Mouse (Mus musculus): ENCODE measurements around the gene Sparcl1. TPM values are rescaled to one million over a fixed set of nuclear protein-coding genes. Genes with fewer than 3 reads are reported as not detected.

The Sparcl1 gene
- 49.8 and 58.3 TPM in 2 replicates for polyA plus RNA-seq (2014; fragmentation: Nextera tagmentation; extraction: Ambion mirVana)

DNA sequence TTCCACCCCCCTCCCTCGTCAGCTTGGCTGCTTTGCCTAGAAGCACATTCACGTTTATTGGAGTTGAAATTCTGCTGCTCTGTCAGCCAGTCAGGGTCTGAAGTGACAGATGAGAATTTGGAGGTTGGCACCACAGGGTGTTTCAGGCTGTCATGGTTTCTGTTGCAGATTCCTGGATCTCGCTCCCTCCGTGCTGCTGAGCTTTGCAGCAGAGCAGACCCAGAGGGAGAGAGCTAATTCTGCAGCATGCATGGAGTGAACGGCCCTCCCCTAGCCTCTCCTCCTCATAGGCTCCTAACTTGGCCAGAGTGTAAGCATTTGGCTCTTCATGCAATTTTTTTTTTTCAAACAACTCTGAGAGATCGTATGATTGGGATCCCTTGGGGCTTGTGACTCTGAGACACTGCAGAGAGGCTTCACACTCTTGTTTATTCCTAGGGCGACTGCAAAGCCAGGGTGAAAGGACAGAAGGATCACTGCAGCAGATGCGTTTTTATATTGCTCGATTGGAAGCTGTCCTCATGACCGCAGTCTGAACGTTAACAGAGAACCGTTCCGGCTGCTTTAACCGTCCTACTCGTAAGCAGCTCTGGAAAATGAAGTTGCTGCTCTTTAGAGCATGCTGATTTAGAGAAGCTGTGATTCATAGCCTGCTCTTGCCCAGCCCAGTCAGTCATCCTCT lies at the start of gene Sparcl1:
Sparcl1 (minus strand) TSS at position 243 of the 682 bp plus-strand sequence.
- DNase-seq (ENCODE audit: low spot score, missing footprints) (no peak), ATAC-seq (ENCODE audit: low FRiP score) (no peak)
- H3K36me3 ChIP-seq (ENCODE audit: control insufficient read depth, insufficient read depth, low read length), result no peaks in the 10 kb centered on the region
- H3K27ac ChIP-seq (ENCODE audit: low read depth, low read length), result 0 out of 2 replicates have a peak within 1 kb of the TSS, but pooled peaks have one; percentile 20
- no peak within 1 kb of the TSS for H3K4me3 ChIP-seq (ENCODE audit: low read depth, low read length)
- 0 out of 2 replicates have a peak within 1 kb of the TSS, but pooled peaks have one; percentile 20 for H3K9ac ChIP-seq (ENCODE audit: low read length)
- peaks cover 48% of the 10 kb centered on the region for H3K4me1 ChIP-seq (ENCODE audit: control insufficient read depth, insufficient read depth, low read length)
- 0 out of 2 replicates have a peak within 1 kb of the TSS, but pooled peaks have one; percentile 2 for H3K4me2 ChIP-seq
- peaks cover 2% of the 10 kb centered on the region; the same call in 1 of the 2 replicates for H3K27me3 ChIP-seq (ENCODE audit: control insufficient read depth, insufficient read depth, low read length)
- 33% methylated on average over 15 of the region's 15 CpGs for WGBS
- H3K9me3 ChIP-seq (ENCODE audit: control insufficient read depth, low read length), result no peaks in the 10 kb centered on the region

GRCm38 (mm10) chr5:104161390-104161789 lies 47.9 kb upstream of the Sparcl1 start:
- Histone ChIP-seq H3K4me3 (ENCODE audit: low read depth, low read length) (no peak overlapping the region), H3K4me2 (no peak overlapping the region), H3K27me3 (ENCODE audit: control insufficient read depth, insufficient read depth, low read length) (no peaks in the 10 kb centered on the region), H3K4me1 (ENCODE audit: control insufficient read depth, insufficient read depth, low read length) (no peaks in the 10 kb centered on the region), H3K9ac (ENCODE audit: low read length) (no peak overlapping the region), H3K9me3 (ENCODE audit: control insufficient read depth, low read length) (no peaks in the 10 kb centered on the region), H3K27ac (ENCODE audit: low read depth, low read length) (no peak overlapping the region), H3K36me3 (ENCODE audit: control insufficient read depth, insufficient read depth, low read length) (no peaks in the 10 kb centered on the region)
- WGBS, result 88% methylated on average over 1 of the region's 1 CpGs
- DNase-seq (ENCODE audit: low spot score, missing footprints) (no peak), ATAC-seq (ENCODE audit: low FRiP score) (no peak)

- no peaks in the 10 kb centered on the region for H3K4me1 ChIP-seq (ENCODE audit: control insufficient read depth, insufficient read depth, low read length)
- no peaks in the 10 kb centered on the region for H3K9me3 ChIP-seq (ENCODE audit: control insufficient read depth, low read length)
- 83% methylated on average over 3 of the region's 3 CpGs for WGBS
- no peaks in the 10 kb centered on the region for H3K27me3 ChIP-seq (ENCODE audit: control insufficient read depth, insufficient read depth, low read length)
- no peak for DNase-seq (ENCODE audit: low spot score, missing footprints)
- H3K27ac ChIP-seq (ENCODE audit: low read depth, low read length), result no peak overlapping the region
- H3K36me3 ChIP-seq (ENCODE audit: control insufficient read depth, insufficient read depth, low read length), result no peaks in the 10 kb centered on the region
- H3K4me3 ChIP-seq (ENCODE audit: low read depth, low read length), result no peak overlapping the region
- H3K4me2 ChIP-seq, result no peak overlapping the region
- H3K9ac ChIP-seq (ENCODE audit: low read length), result no peak overlapping the region
- no peak for ATAC-seq (ENCODE audit: low FRiP score)
These were observed 47.0 kb upstream of the Sparcl1 start for GRCm38 (mm10) chr5:104160581-104160980.

DNA sequence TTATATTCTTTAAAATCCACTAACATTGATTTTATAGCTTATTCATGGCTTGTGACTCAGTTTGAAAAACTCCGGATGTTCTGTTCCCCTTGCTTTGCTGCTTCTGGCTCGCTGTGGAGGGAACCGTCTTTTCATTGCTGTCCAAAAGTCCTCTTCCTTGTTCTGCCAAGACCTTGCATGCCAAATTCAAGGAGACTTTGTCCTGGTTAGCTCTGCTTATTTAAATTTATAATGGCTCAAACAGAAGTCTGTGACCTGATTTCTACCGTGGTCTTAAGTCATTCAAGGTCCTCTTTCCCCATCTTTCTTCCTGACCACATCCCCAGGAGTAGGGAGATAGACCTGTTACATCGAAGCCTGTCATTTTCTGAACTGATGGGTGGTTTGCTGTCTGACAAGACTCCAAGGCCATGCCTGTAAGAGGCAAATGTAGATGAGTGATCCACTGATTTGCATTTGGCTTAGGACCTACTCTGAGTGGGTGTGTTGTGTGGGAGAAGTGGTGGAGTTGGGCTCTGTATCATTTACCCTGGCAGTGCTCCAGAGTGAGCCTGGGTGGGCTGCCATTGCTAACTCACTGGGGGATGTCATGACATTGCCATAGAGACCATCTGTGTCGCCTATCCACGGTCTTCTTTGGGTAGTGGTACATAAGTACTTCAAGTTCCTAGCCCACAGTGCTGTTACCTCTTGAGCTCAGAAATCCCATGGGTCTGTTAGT lies 45.0 kb upstream of the Sparcl1 start:
- H3K4me2 ChIP-seq, result no peak overlapping the region
- H3K27ac ChIP-seq (ENCODE audit: low read depth, low read length), result no peak overlapping the region
- no peaks in the 10 kb centered on the region for H3K36me3 ChIP-seq (ENCODE audit: control insufficient read depth, insufficient read depth, low read length)
- 89% methylated on average over 7 of the region's 7 CpGs for WGBS
- H3K4me1 ChIP-seq (ENCODE audit: control insufficient read depth, insufficient read depth, low read length), result no peaks in the 10 kb centered on the region
- H3K9me3 ChIP-seq (ENCODE audit: control insufficient read depth, low read length), result no peaks in the 10 kb centered on the region
- H3K9ac ChIP-seq (ENCODE audit: low read length), result no peak overlapping the region
- no peak overlapping the region for H3K4me3 ChIP-seq (ENCODE audit: low read depth, low read length)
- no peak for DNase-seq (ENCODE audit: low spot score, missing footprints)
- no peak for ATAC-seq (ENCODE audit: low FRiP score)
- H3K27me3 ChIP-seq (ENCODE audit: control insufficient read depth, insufficient read depth, low read length), result no peaks in the 10 kb centered on the region

DNA sequence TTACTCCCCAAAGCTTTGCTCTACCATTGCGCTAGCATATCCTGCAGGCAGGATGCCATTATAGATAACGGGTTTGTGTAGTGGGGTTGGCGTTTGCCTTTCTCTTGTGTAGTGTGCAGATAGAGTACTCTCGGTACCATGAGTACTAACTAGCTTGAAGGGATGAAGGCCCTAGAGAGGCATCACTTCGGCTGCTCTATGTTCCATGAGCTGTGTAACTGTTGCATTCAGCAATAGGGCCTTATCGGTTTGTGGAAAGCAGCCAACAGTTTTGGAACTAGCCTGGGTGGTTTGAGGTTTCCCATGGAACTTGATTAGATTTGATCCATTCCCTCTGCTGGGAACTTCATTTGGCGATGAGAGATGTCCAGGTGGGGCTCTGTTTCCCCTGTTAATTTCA lies 44.2 kb upstream of the Sparcl1 start:
- Histone ChIP-seq H3K4me3 (ENCODE audit: low read depth, low read length) (no peak overlapping the region), H3K27me3 (ENCODE audit: control insufficient read depth, insufficient read depth, low read length) (no peaks in the 10 kb centered on the region), H3K27ac (ENCODE audit: low read depth, low read length) (no peak overlapping the region), H3K9me3 (ENCODE audit: control insufficient read depth, low read length) (no peaks in the 10 kb centered on the region), H3K4me2 (no peak overlapping the region), H3K9ac (ENCODE audit: low read length) (no peak overlapping the region), H3K36me3 (ENCODE audit: control insufficient read depth, insufficient read depth, low read length) (no peaks in the 10 kb centered on the region), H3K4me1 (ENCODE audit: control insufficient read depth, insufficient read depth, low read length) (no peaks in the 10 kb centered on the region)
- ATAC-seq (ENCODE audit: low FRiP score) (no peak), DNase-seq (ENCODE audit: low spot score, missing footprints) (no peak)
- 93% methylated on average over 7 of the region's 7 CpGs for WGBS

DNA sequence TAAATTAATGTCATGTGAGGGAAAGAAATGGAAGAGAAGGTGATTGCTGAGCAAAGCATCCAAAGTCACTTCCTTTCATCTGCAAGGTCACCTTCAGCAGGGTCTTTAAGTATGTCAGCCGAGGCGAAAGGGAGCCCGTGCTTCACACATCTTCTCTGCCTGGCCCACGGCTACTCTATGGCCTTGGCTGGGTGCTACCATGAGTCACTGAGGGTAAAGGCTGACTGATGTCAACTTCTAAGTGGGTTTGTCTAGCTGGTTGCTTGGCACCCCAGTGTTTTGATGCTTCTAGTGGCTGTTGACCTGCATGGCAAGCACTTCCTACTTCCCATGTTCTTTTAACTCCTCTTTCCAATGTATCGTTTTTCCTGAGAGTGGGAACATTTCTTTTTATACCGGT lies 36.7 kb upstream of the Sparcl1 start:
- H3K4me3 ChIP-seq (ENCODE audit: low read depth, low read length), result no peak overlapping the region
- no peaks in the 10 kb centered on the region for H3K27me3 ChIP-seq (ENCODE audit: control insufficient read depth, insufficient read depth, low read length)
- ATAC-seq (ENCODE audit: low FRiP score) (no peak), DNase-seq (ENCODE audit: low spot score, missing footprints) (no peak)
- no peak overlapping the region for H3K9ac ChIP-seq (ENCODE audit: low read length)
- WGBS, result 91% methylated on average over 6 of the region's 6 CpGs
- H3K27ac ChIP-seq (ENCODE audit: low read depth, low read length), result no peak overlapping the region
- H3K4me2 ChIP-seq, result no peak overlapping the region
- no peaks in the 10 kb centered on the region for H3K9me3 ChIP-seq (ENCODE audit: control insufficient read depth, low read length)
- no peaks in the 10 kb centered on the region for H3K36me3 ChIP-seq (ENCODE audit: control insufficient read depth, insufficient read depth, low read length)
- no peaks in the 10 kb centered on the region for H3K4me1 ChIP-seq (ENCODE audit: control insufficient read depth, insufficient read depth, low read length)

DNA sequence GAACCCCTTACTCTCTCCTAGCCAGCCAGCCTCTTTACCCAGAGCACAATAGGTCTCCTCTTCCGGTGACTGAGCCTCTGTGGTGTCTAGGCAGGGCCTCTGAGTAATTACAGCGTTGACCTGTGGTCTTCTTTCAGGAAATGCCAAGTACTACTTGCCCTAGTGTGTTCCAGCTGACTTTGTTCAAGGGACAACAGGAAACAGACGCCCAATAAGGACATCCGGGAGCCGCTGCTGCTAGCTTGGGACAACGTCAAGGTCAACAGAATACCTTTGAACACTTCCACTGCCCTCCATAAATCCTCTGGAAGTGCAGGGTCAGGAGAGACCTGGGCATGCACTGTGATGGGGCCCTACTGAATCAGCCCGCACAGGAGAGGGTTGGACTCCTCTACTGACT lies 35.8 kb upstream of the Sparcl1 start:
- 74% methylated on average over 7 of the region's 7 CpGs for WGBS
- no peak overlapping the region for H3K4me3 ChIP-seq (ENCODE audit: low read depth, low read length)
- no peaks in the 10 kb centered on the region for H3K4me1 ChIP-seq (ENCODE audit: control insufficient read depth, insufficient read depth, low read length)
- no peaks in the 10 kb centered on the region for H3K27me3 ChIP-seq (ENCODE audit: control insufficient read depth, insufficient read depth, low read length)
- no peak overlapping the region for H3K27ac ChIP-seq (ENCODE audit: low read depth, low read length)
- no peak overlapping the region for H3K4me2 ChIP-seq
- ATAC-seq (ENCODE audit: low FRiP score), result no peak
- H3K36me3 ChIP-seq (ENCODE audit: control insufficient read depth, insufficient read depth, low read length), result no peaks in the 10 kb centered on the region
- no peaks in the 10 kb centered on the region for H3K9me3 ChIP-seq (ENCODE audit: control insufficient read depth, low read length)
- DNase-seq (ENCODE audit: low spot score, missing footprints), result no peak
- no peak overlapping the region for H3K9ac ChIP-seq (ENCODE audit: low read length)

DNA sequence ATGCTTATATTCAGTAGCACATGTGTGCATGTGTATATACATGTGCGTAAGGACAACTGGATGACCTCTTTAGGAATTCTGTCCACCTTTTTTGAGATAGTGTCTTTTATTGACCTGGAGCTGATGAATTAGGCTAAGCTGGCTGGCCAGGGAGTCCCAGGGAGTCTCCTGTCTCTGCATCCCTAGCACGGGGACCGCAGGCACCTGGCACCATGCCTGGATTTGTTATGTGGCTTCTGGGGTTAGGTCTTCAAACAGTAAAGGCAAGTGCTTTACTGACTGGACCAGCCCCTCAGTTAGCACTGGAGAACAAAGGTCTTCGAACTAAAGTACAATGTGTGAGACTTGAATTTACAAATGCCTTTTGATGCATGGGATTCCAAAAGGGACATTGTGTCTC lies 30.5 kb upstream of the Sparcl1 start:
- Histone ChIP-seq H3K9ac (ENCODE audit: low read length) (no peak overlapping the region), H3K4me3 (ENCODE audit: low read depth, low read length) (no peak overlapping the region), H3K4me1 (ENCODE audit: control insufficient read depth, insufficient read depth, low read length) (no peaks in the 10 kb centered on the region), H3K4me2 (no peak overlapping the region), H3K9me3 (ENCODE audit: control insufficient read depth, low read length) (no peaks in the 10 kb centered on the region), H3K27ac (ENCODE audit: low read depth, low read length) (no peak overlapping the region), H3K27me3 (ENCODE audit: control insufficient read depth, insufficient read depth, low read length) (no peaks in the 10 kb centered on the region), H3K36me3 (ENCODE audit: control insufficient read depth, insufficient read depth, low read length) (no peaks in the 10 kb centered on the region)
- WGBS, result 85% methylated on average over 4 of the region's 4 CpGs
- DNase-seq (ENCODE audit: low spot score, missing footprints) (no peak), ATAC-seq (ENCODE audit: low FRiP score) (no peak)

- Histone ChIP-seq H3K36me3 (ENCODE audit: control insufficient read depth, insufficient read depth, low read length) (no peaks in the 10 kb centered on the region), H3K4me1 (ENCODE audit: control insufficient read depth, insufficient read depth, low read length) (no peaks in the 10 kb centered on the region), H3K4me2 (no peak overlapping the region), H3K4me3 (ENCODE audit: low read depth, low read length) (no peak overlapping the region), H3K27ac (ENCODE audit: low read depth, low read length) (no peak overlapping the region), H3K27me3 (ENCODE audit: control insufficient read depth, insufficient read depth, low read length) (no peaks in the 10 kb centered on the region), H3K9ac (ENCODE audit: low read length) (no peak overlapping the region), H3K9me3 (ENCODE audit: control insufficient read depth, low read length) (no peaks in the 10 kb centered on the region)
- no peak for DNase-seq (ENCODE audit: low spot score, missing footprints)
- 86% methylated on average over 2 of the region's 2 CpGs for WGBS
- ATAC-seq (ENCODE audit: low FRiP score), result no peak
These were observed 27.5 kb upstream of the Sparcl1 start for GRCm38 (mm10) chr5:104141067-104141466.

All from midbrain, embryonic 11.5 days (tissue).